Mouse (Mus musculus) liver, postnatal 0 days (tissue): ENCODE data around the gene Esrrg.

ENCODE experiments used
- CTCF ChIP-seq: sonication (generic); IDR thresholded peaks from 2 replicates; pipeline ENCODE4 v1.5.1; 2016; ENCODE audit warnings: antibody characterized with exemption, low read depth
- EP300 ChIP-seq: IDR thresholded peaks from 2 replicates; pipeline ENCODE4 v1.6.1; 2016; ENCODE audit warnings: antibody characterized with exemption, low read depth, mild to moderate bottlenecking

- no peak for TF ChIP-seq CTCF
- no peak for TF ChIP-seq EP300
These were observed 97.5 kb downstream of the Esrrg start for GRCm38 (mm10) chr1:187706046-187706445.
